Mouse (Mus musculus) frontal cortex, adult (tissue): Measurements from ENCODE around the gene Pja2.
"Not testable (repeated sequence)": the region's sequence is repeated elsewhere in the genome, so short reads cannot be mapped to it uniquely, and the experiment has no call there.

Experiments used
- ATAC-seq: cut with Nextera tagmentation; 2 replicates; pipeline ENCODE4 v1.9.2; 2017; ENCODE audit warnings: mild to moderate bottlenecking, moderate library complexity, mixed read lengths; ENCODE audit not compliant: low TSS enrichment

Gene Pja2

GRCm38 (mm10) chr17:64331898-64332769 is at the start of gene Pja2:
Gene Pja2 (minus strand): TSS chr17:64331916.
- peak; percentile 95 for ATAC-seq

GRCm38 (mm10) chr17:64375327-64375726 is 43.6 kb upstream of the Pja2 start:
- peak; percentile 94 for ATAC-seq

GRCm38 (mm10) chr17:64363694-64364093 is 32.0 kb upstream of the Pja2 start:
- ATAC-seq, result peak; percentile 57; the same call in 1 of the 2 replicates

GRCm38 (mm10) chr17:64362570-64362969 is 30.9 kb upstream of the Pja2 start:
- ATAC-seq, result no peak

- no peak for ATAC-seq
These were observed 30.3 kb upstream of the Pja2 start for GRCm38 (mm10) chr17:64361911-64362425.

- no peak for ATAC-seq
These were observed 22.2 kb upstream of the Pja2 start for GRCm38 (mm10) chr17:64353940-64354339.

- no peak for ATAC-seq
These were observed 14.4 kb upstream of the Pja2 start for GRCm38 (mm10) chr17:64346135-64346534.

GRCm38 (mm10) chr17:64344576-64345172 is 13.0 kb upstream of the Pja2 start:
- ATAC-seq, result no peak

GRCm38 (mm10) chr17:64341698-64342097 is 10.0 kb upstream of the Pja2 start:
- ATAC-seq, result peak; percentile 97

- no peak for ATAC-seq
These were observed 8.0 kb upstream of the Pja2 start for GRCm38 (mm10) chr17:64339752-64340151.

- no peak for ATAC-seq
These were observed 5.5 kb upstream of the Pja2 start for GRCm38 (mm10) chr17:64337220-64337619.

- ATAC-seq, result no peak
These were observed 2.2 kb upstream of the Pja2 start for GRCm38 (mm10) chr17:64333956-64334355.

- peak; percentile 25 for ATAC-seq
These were observed 1.0 kb upstream of the Pja2 start for GRCm38 (mm10) chr17:64332770-64333096.

GRCm38 (mm10) chr17:64331291-64331897 is 322 bp downstream of the Pja2 start:
- peak; percentile 24 for ATAC-seq

GRCm38 (mm10) chr17:64330885-64331284 is 831 bp downstream of the Pja2 start:
- ATAC-seq, result no peak

- ATAC-seq, result peak; percentile 55
These were observed 7.2 kb downstream of the Pja2 start for GRCm38 (mm10) chr17:64324556-64324955.

GRCm38 (mm10) chr17:64315428-64315827 is 16.3 kb downstream of the Pja2 start:
- ATAC-seq, result peak; percentile 44; the same call in 1 of the 2 replicates

- ATAC-seq, result not testable (repeated sequence)
These were observed 17.2 kb downstream of the Pja2 start for GRCm38 (mm10) chr17:64314523-64314922.

GRCm38 (mm10) chr17:64297628-64298027 is 34.1 kb downstream of the Pja2 start:
- ATAC-seq, result no peak

- no peak for ATAC-seq
These were observed 39.0 kb downstream of the Pja2 start for GRCm38 (mm10) chr17:64292740-64293139.

- no peak for ATAC-seq
These were observed 42.0 kb downstream of the Pja2 start for GRCm38 (mm10) chr17:64289684-64290083.

GRCm38 (mm10) chr17:64288000-64288399 is 43.7 kb downstream of the Pja2 start:
- ATAC-seq, result peak; percentile 99

GRCm38 (mm10) chr17:64286836-64287235 is 44.9 kb downstream of the Pja2 start:
- ATAC-seq, result no peak
